Mouse (Mus musculus) left cerebral cortex, postnatal 14 days (tissue): ENCODE results near the gene Vsig8. TPM values are rescaled to one million over a fixed set of nuclear protein-coding genes. Genes with fewer than 3 reads are reported as not detected.

ENCODE experiments used
- DNase-seq, 2 experiments: peaks; one replicate each; pipeline ENCODE4 v3.0.0; 2021 to 2022; ENCODE audit warnings: low spot score in 2 of 2, mixed read lengths in 1 of 2
- intact Hi-C: fragments of 180-260 bp; cut with DNase I; formaldehyde crosslinking; loops from one replicate; pipeline ENCODE4 v1.15.1; 2025
- total RNA-seq, 2 experiments: library from RNA; stranded (reverse); gene quantifications; 2 replicates each; pipeline ENCODE4 v1.2.3; 2021

The Vsig8 gene
- total RNA-seq, 2 experiments from 2014 or later = 0.95 TPM; not detected in 1

- intact Hi-C loops = no loop called here
- no peak for DNase-seq
Measured at GRCm38 (mm10) chr1:172580116-172580515, 24.4 kb downstream of the Vsig8 start.

GRCm38 (mm10) chr1:172582436-172582835, 26.7 kb downstream of the Vsig8 start:
- no peak for DNase-seq
- intact Hi-C loops = no loop called here

- intact Hi-C loops = no loop called here
- no peak for DNase-seq
Measured at GRCm38 (mm10) chr1:172584271-172584670, 28.5 kb downstream of the Vsig8 start.

GRCm38 (mm10) chr1:172585026-172585425, 29.3 kb downstream of the Vsig8 start:
- intact Hi-C loops = no loop called here
- DNase-seq = no peak

- intact Hi-C loops = no loop called here
- no peak for DNase-seq
Measured at GRCm38 (mm10) chr1:172585612-172586567, 30.2 kb downstream of the Vsig8 start.

- intact Hi-C loops = no loop called here
- DNase-seq = peak; percentile 21 to 39
Measured at GRCm38 (mm10) chr1:172590385-172590784, 34.6 kb downstream of the Vsig8 start, which contains the start of gene Slamf8. Slamf8 (minus strand) TSS chr1:172590568.

GRCm38 (mm10) chr1:172593321-172593720, 37.6 kb downstream of the Vsig8 start:
- DNase-seq = no peak
- intact Hi-C loops = no loop called here

- intact Hi-C loops = no loop called here
Measured at GRCm38 (mm10) chr1:172593956-172594355, 38.2 kb downstream of the Vsig8 start.

GRCm38 (mm10) chr1:172594495-172594894, 38.8 kb downstream of the Vsig8 start:
- intact Hi-C loops = no loop called here
- peak; percentile 66 for DNase-seq

More at GRCm38 (mm10) chr1:172593956-172594355, 38.2 kb downstream of the Vsig8 start:
- DNase-seq = no peak

- no peak for DNase-seq
- intact Hi-C loops = no loop called here
Measured at GRCm38 (mm10) chr1:172602326-172602725, 46.6 kb downstream of the Vsig8 start, which contains the start of gene Fcrl6. Fcrl6 (minus strand) TSS chr1:172602551.

GRCm38 (mm10) chr1:172611304-172611703, 55.6 kb downstream of the Vsig8 start:
- intact Hi-C loops = loop anchor here (5.0 kb wide), 1 partner anchor 84 kb away; no protein-coding TSS in a partner anchor

GRCm38 (mm10) chr1:172612745-172613144, 57.0 kb downstream of the Vsig8 start:
- no peak for DNase-seq
- intact Hi-C loops = loop anchor here (5.0 kb wide), 1 partner anchor 85 kb away; no protein-coding TSS in a partner anchor

More at GRCm38 (mm10) chr1:172611304-172611703, 55.6 kb downstream of the Vsig8 start:
- DNase-seq = no peak

Other genes starting within 250 kb of the Vsig8 start
- 100 to 1,000 TPM; 119 to 130 TPM for gene Kcnj9, start 226.6 kb upstream of the Vsig8 start, total RNA-seq
- 10 to 100 TPM; 79.5 to 84.5 TPM for gene Kcnj10, start 214.7 kb upstream of the Vsig8 start, total RNA-seq
- 10 to 100 TPM in 1 of 2 experiments, 1 to 10 TPM in 1; 9.8 to 10.5 TPM for gene Pigm, start 179.4 kb upstream of the Vsig8 start, total RNA-seq
- under 1 TPM; 0.53 to 0.93 TPM for gene Slamf9, start 80.6 kb upstream of the Vsig8 start, total RNA-seq
- 10 to 100 TPM; 10.9 to 15.2 TPM for gene Igsf9, start 74.2 kb upstream of the Vsig8 start, total RNA-seq
- 10 to 100 TPM; 12.3 to 15.1 TPM for gene Tagln2, start 55.9 kb upstream of the Vsig8 start, total RNA-seq
- 1 to 10 TPM; 3.6 to 3.7 TPM for gene Cfap45, start 35.1 kb upstream of the Vsig8 start, total RNA-seq
- not detected for gene Slamf8, start 34.6 kb downstream of the Vsig8 start, total RNA-seq
- gene Fcrl6, start 46.6 kb downstream of the Vsig8 start, total RNA-seq = not detected
- 1 to 10 TPM; 5.4 to 5.6 TPM for gene Dusp23, start 77.0 kb downstream of the Vsig8 start, total RNA-seq
- gene Crp, start 142.1 kb downstream of the Vsig8 start, total RNA-seq = not detected